Mouse (Mus musculus): ENCODE data around the gene Plaa.

GRCm38 (mm10) chr4:94529448-94529847 is 73.6 kb downstream of the Plaa start:
- TF ChIP-seq CTCF (IDR thresholded peaks at IDR 0.05; ENCODE audit: borderline replicate concordance, insufficient read depth, low read length) (no peak), POLR2A (IDR thresholded peaks at IDR 0.05; ENCODE audit: low read depth, low read length) (no peak)

Data from embryonic fibroblast, embryonic 13.5 days (primary cell).